Mouse (Mus musculus) layer of hippocampus, postnatal 14 days (tissue): ENCODE measurements around the gene Limk2. TPM values are rescaled to one million over a fixed set of nuclear protein-coding genes. Genes with fewer than 3 reads are reported as not detected.

Source experiments
- DNase-seq, 2 experiments: peaks; one replicate each; pipeline ENCODE4 v3.0.0; 2021 to 2022; ENCODE audit warnings: low spot score in 2 of 2, mixed read lengths in 1 of 2
- total RNA-seq, 2 experiments: library from RNA; stranded (reverse); gene quantifications; 2 replicates each; pipeline ENCODE4 v1.2.3; 2021

Limk2 gene
- total RNA-seq, 2 experiments from 2014 or later: 98.7 to 113 TPM

- DNase-seq: no peak
Observed at GRCm38 (mm10) chr11:3302792-3303191, 106.2 kb downstream of the Limk2 start.

DNA sequence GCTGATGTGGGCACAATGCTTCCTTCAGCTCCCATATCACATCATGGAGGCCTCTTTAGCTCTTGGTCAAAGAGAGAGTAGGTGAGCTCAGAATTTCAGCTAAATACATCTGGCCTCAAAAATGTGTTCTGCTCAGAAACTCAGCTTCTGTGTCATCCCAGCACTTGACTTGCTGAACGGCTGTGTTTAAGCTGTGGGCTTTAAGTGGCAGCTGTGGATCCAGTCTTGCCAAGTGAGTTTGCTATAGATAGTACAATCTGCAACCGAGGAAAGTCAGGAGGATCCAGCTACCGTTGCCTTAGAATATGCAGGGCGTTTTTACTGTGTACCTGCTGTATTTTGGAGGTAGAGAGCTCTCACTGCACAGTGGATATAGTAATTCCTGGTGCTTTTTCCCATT is 106.6 kb downstream of the Limk2 start:
- DNase-seq: no peak

DNA sequence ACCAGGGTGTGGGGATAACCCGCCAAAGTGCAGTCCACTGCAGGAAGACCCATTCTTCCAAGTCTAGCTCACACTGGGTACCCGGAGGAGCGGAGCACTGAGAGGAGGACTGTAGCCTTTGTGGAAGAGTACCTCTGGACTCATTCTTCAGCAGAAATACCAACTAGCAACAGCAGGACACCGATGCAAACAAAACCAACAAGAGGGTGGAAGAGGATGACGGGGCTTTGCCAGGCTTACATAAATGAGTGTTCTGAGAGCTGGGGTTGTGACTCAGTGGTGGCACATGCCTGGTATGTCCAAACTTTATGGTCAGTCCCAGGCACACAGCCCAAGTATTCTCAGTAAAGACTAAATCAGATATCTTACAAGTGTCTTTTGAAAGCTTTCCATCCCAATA is 107.9 kb downstream of the Limk2 start:
- DNase-seq: no peak

DNA sequence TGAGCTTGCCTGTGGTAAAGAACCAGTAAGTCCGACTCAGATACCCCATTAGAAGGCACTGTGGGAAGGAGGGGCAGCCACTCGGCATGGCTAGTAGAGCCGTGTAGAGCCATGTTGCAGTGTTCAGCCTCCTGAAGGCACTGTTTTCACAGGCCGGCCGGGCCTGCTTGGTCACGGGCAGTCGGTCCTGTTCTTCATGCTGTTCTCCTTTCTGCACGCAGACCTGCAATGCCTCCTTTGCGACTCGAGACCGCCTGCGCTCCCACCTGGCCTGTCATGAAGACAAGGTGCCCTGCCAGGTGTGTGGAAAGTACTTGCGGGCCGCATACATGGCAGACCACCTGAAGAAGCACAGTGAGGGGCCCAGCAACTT is 110.2 kb downstream of the Limk2 start:
- no peak for DNase-seq

GRCm38 (mm10) chr11:3297871-3298812 is 110.8 kb downstream of the Limk2 start:
- DNase-seq: no peak

DNA sequence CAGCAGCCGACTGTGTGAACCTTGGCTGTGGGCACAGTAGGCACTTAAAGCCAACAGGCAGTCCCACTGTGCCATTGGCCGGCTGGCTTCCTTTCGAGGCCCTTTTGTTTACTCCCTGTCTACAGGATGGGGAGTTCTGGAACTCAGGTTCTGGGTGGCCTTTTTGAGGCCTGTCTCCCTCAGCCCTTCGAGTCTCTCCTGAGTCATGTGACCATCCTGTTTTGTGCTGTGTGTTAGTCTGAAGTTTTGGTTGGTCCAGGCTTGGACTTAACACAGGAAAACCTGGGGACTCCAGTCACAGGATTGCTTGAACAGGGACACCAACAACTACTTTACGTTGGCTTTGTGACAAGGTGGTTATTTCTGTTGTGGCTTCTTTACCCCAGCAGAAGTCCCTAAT is 112.9 kb downstream of the Limk2 start:
- no peak for DNase-seq

- DNase-seq: no peak
Observed at GRCm38 (mm10) chr11:3294641-3295040, 114.3 kb downstream of the Limk2 start.

Other genes with a start within 250 kb of the Limk2 start
- 10 to 100 TPM; 56.3 to 57.2 TPM for gene Sfi1, start 215.7 kb downstream of the Limk2 start, total RNA-seq
- 10 to 100 TPM; 61.5 to 66.1 TPM for gene Eif4enif1, start 206.8 kb downstream of the Limk2 start, total RNA-seq
- gene Drg1, start 142.8 kb downstream of the Limk2 start, total RNA-seq: 100 to 1,000 TPM in 1 of 2 experiments, 10 to 100 TPM in 1; 89.8 to 103 TPM
- 10 to 100 TPM; 50.3 to 50.4 TPM for gene Patz1, start 120.3 kb downstream of the Limk2 start, total RNA-seq
- gene Pik3ip1, start 78.8 kb downstream of the Limk2 start, total RNA-seq: 10 to 100 TPM; 29.5 to 35.1 TPM
- gene Rnf185, start 43.2 kb upstream of the Limk2 start, total RNA-seq: 10 to 100 TPM; 22.9 to 24.9 TPM
- 10 to 100 TPM in 1 of 2 experiments, 1 to 10 TPM in 1; 7.1 to 13.0 TPM for gene Pla2g3, start 79.1 kb upstream of the Limk2 start, total RNA-seq
- gene Inpp5j, start 95.6 kb upstream of the Limk2 start, total RNA-seq: 10 to 100 TPM; 66.1 to 72.1 TPM
- gene Selenom, start 105.5 kb upstream of the Limk2 start, total RNA-seq: 100 to 1,000 TPM; 229 to 234 TPM
- 10 to 100 TPM; 11.5 to 16.1 TPM for gene Smtn, start 131.4 kb upstream of the Limk2 start, total RNA-seq
- gene Morc2a, start 240.0 kb upstream of the Limk2 start, total RNA-seq: 10 to 100 TPM; 41.8 to 44.0 TPM